Mouse (Mus musculus): ENCODE measurements around the gene Sptbn1. TPM values are rescaled to one million over a fixed set of nuclear protein-coding genes. Genes with fewer than 3 reads are reported as not detected.

Sptbn1 gene
- polyA plus RNA-seq, 1 experiment, result 53.4 TPM

- no peak for TF ChIP-seq POLR2A (IDR thresholded peaks at IDR 0.05; ENCODE audit: borderline replicate concordance, control insufficient read depth, low read depth, low read length)
- 78% methylated on average over 2 of the region's 2 CpGs for WGBS
- no peaks in the 10 kb centered on the region; the same call in 1 of the 2 replicates for H3K4me1 ChIP-seq (ENCODE audit: control insufficient read depth, insufficient read depth, low read length)
- no peak overlapping the region for H3K4me3 ChIP-seq (replicated peaks; ENCODE audit: control insufficient read depth, low read depth, low read length)
- H3K27ac ChIP-seq (ENCODE audit: control insufficient read depth, insufficient read depth, low read depth, low read length, poor library complexity), result no peak overlapping the region
Observed at GRCm38 (mm10) chr11:30155887-30156286, 112.1 kb downstream of the Sptbn1 start.

- Histone ChIP-seq H3K27ac (ENCODE audit: control insufficient read depth, insufficient read depth, low read depth, low read length, poor library complexity) (no peak overlapping the region), H3K4me3 (replicated peaks; ENCODE audit: control insufficient read depth, low read depth, low read length) (no peak overlapping the region), H3K4me1 (ENCODE audit: control insufficient read depth, insufficient read depth, low read length) (no peaks in the 10 kb centered on the region; the same call in 1 of the 2 replicates)
- no peak for TF ChIP-seq POLR2A (IDR thresholded peaks at IDR 0.05; ENCODE audit: borderline replicate concordance, control insufficient read depth, low read depth, low read length)
- no peak for TF ChIP-seq CTCF (IDR thresholded peaks at IDR 0.05; ENCODE audit: control insufficient read depth, insufficient read depth, low read length)
- 63% methylated on average over 2 of the region's 2 CpGs for WGBS
Observed at GRCm38 (mm10) chr11:30154980-30155379, 113.0 kb downstream of the Sptbn1 start.

GRCm38 (mm10) chr11:30148888-30149287, 119.1 kb downstream of the Sptbn1 start:
- TF ChIP-seq POLR2A (IDR thresholded peaks at IDR 0.05; ENCODE audit: borderline replicate concordance, control insufficient read depth, low read depth, low read length), result no peak
- TF ChIP-seq CTCF (IDR thresholded peaks at IDR 0.05; ENCODE audit: control insufficient read depth, insufficient read depth, low read length), result no peak
- Histone ChIP-seq H3K4me3 (replicated peaks; ENCODE audit: control insufficient read depth, low read depth, low read length) (no peak overlapping the region), H3K27ac (ENCODE audit: control insufficient read depth, insufficient read depth, low read depth, low read length, poor library complexity) (no peak overlapping the region), H3K4me1 (ENCODE audit: control insufficient read depth, insufficient read depth, low read length) (no peaks in the 10 kb centered on the region; the same call in 1 of the 2 replicates)
- 82% methylated on average over 5 of the region's 5 CpGs for WGBS

DNA sequence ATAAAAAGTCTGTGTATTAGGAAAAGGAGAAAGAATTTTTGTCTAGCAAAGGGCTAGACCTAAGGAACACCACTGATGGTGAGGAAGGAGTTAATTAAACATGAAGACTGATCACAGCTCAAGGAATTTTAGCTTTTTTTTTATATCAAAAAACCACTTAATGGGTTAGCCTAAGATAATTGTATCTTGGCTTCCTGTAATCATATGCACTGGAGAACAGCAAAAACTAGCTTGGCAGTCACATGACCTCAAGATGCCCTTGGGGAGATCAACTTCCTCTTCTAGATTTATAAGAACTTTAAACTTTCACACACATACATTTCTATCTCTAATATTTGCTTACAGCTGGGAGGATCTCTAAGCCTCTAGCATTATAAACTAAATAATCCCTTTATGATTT, 119.6 kb downstream of the Sptbn1 start:
- no peak overlapping the region for H3K4me3 ChIP-seq (replicated peaks; ENCODE audit: control insufficient read depth, low read depth, low read length)
- no peaks in the 10 kb centered on the region; the same call in 1 of the 2 replicates for H3K4me1 ChIP-seq (ENCODE audit: control insufficient read depth, insufficient read depth, low read length)
- no peak overlapping the region for H3K27ac ChIP-seq (ENCODE audit: control insufficient read depth, insufficient read depth, low read depth, low read length, poor library complexity)
- TF ChIP-seq CTCF (IDR thresholded peaks at IDR 0.05; ENCODE audit: control insufficient read depth, insufficient read depth, low read length) (no peak), POLR2A (IDR thresholded peaks at IDR 0.05; ENCODE audit: borderline replicate concordance, control insufficient read depth, low read depth, low read length) (no peak)

DNA sequence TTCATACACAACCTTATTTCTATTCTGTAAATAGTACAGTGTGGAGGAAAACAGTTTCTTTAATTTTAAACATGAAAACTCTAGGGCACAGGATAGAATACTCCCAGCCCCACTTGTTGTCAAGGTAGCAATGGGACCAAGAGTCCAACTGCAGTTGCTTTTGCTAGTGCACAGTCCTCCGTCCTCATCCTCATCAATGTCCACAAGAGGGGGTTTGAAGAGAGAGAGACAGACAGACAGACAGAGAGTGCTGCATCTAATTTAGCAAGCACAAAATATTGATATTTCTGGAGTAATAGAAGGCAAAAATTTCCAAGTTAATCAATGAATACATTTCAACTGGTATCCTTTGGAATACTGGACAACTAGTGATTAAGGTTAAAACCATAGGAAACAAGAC, 120.1 kb downstream of the Sptbn1 start:
- TF ChIP-seq CTCF (IDR thresholded peaks at IDR 0.05; ENCODE audit: control insufficient read depth, insufficient read depth, low read length) (no peak), POLR2A (IDR thresholded peaks at IDR 0.05; ENCODE audit: borderline replicate concordance, control insufficient read depth, low read depth, low read length) (no peak)
- 86% methylated on average over 1 of the region's 1 CpGs for WGBS
- Histone ChIP-seq H3K27ac (ENCODE audit: control insufficient read depth, insufficient read depth, low read depth, low read length, poor library complexity) (no peak overlapping the region), H3K4me3 (replicated peaks; ENCODE audit: control insufficient read depth, low read depth, low read length) (no peak overlapping the region), H3K4me1 (ENCODE audit: control insufficient read depth, insufficient read depth, low read length) (no peaks in the 10 kb centered on the region; the same call in 1 of the 2 replicates)

- TF ChIP-seq POLR2A (IDR thresholded peaks at IDR 0.05; ENCODE audit: borderline replicate concordance, control insufficient read depth, low read depth, low read length) (no peak), CTCF (IDR thresholded peaks at IDR 0.05; ENCODE audit: control insufficient read depth, insufficient read depth, low read length) (no peak)
- 87% methylated on average over 6 of the region's 6 CpGs for WGBS
Observed at GRCm38 (mm10) chr11:30143090-30143489, 124.9 kb downstream of the Sptbn1 start.

GRCm38 (mm10) chr11:30139165-30139826, 128.7 kb downstream of the Sptbn1 start:
- 75% methylated on average over 17 of the region's 17 CpGs for WGBS
- no peaks in the 10 kb centered on the region for H3K4me1 ChIP-seq (ENCODE audit: control insufficient read depth, insufficient read depth, low read length)
- H3K27ac ChIP-seq (ENCODE audit: control insufficient read depth, insufficient read depth, low read depth, low read length, poor library complexity), result no peak overlapping the region
- H3K4me3 ChIP-seq (replicated peaks; ENCODE audit: control insufficient read depth, low read depth, low read length), result no peak overlapping the region
- no peak for TF ChIP-seq CTCF (IDR thresholded peaks at IDR 0.05; ENCODE audit: control insufficient read depth, insufficient read depth, low read length)
- TF ChIP-seq POLR2A (IDR thresholded peaks at IDR 0.05; ENCODE audit: borderline replicate concordance, control insufficient read depth, low read depth, low read length), result no peak

More at GRCm38 (mm10) chr11:30143090-30143489, 124.9 kb downstream of the Sptbn1 start:
- Histone ChIP-seq H3K27ac (ENCODE audit: control insufficient read depth, insufficient read depth, low read depth, low read length, poor library complexity) (no peak overlapping the region), H3K4me1 (ENCODE audit: control insufficient read depth, insufficient read depth, low read length) (no peaks in the 10 kb centered on the region), H3K4me3 (replicated peaks; ENCODE audit: control insufficient read depth, low read depth, low read length) (no peak overlapping the region)

DNA sequence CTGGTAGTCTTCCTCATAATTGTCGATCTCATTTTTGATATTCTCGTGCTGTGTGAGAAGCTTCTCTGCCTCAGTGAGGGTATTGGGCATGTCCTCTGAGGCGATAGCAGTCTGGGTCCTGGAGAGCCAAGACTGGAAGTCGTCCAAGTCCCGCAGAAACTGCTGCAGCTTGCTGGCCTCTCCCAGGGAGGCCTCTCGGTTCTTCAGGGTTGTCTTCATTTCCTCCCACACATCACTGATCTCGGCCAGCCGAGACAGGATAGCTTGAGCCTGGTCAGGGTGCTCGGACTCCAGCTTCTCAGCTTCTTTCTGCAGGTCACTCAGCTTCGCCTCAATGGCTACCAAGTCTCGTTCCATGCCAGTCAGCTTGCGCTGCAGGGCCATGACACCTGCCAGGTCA, 130.9 kb downstream of the Sptbn1 start:
- H3K4me3 ChIP-seq (replicated peaks; ENCODE audit: control insufficient read depth, low read depth, low read length), result no peak overlapping the region
- no peaks in the 10 kb centered on the region for H3K4me1 ChIP-seq (ENCODE audit: control insufficient read depth, insufficient read depth, low read length)
- no peak overlapping the region for H3K27ac ChIP-seq (ENCODE audit: control insufficient read depth, insufficient read depth, low read depth, low read length, poor library complexity)
- TF ChIP-seq POLR2A (IDR thresholded peaks at IDR 0.05; ENCODE audit: borderline replicate concordance, control insufficient read depth, low read depth, low read length) (no peak), CTCF (IDR thresholded peaks at IDR 0.05; ENCODE audit: control insufficient read depth, insufficient read depth, low read length) (no peak)
- 75% methylated on average over 12 of the region's 12 CpGs for WGBS

GRCm38 (mm10) chr11:30134058-30134457, 133.9 kb downstream of the Sptbn1 start:
- Histone ChIP-seq H3K27ac (ENCODE audit: control insufficient read depth, insufficient read depth, low read depth, low read length, poor library complexity) (no peak overlapping the region), H3K4me1 (ENCODE audit: control insufficient read depth, insufficient read depth, low read length) (no peaks in the 10 kb centered on the region), H3K4me3 (replicated peaks; ENCODE audit: control insufficient read depth, low read depth, low read length) (no peak overlapping the region)
- 60% methylated on average over 1 of the region's 1 CpGs for whole genome bisulfite sequencing
- TF ChIP-seq POLR2A (IDR thresholded peaks at IDR 0.05; ENCODE audit: borderline replicate concordance, control insufficient read depth, low read depth, low read length) (no peak), CTCF (IDR thresholded peaks at IDR 0.05; ENCODE audit: control insufficient read depth, insufficient read depth, low read length) (no peak)

Data from bone marrow, adult 2 months (tissue).